Mouse (Mus musculus): ENCODE measurements around the gene Pcna.

Pcna gene

DNA sequence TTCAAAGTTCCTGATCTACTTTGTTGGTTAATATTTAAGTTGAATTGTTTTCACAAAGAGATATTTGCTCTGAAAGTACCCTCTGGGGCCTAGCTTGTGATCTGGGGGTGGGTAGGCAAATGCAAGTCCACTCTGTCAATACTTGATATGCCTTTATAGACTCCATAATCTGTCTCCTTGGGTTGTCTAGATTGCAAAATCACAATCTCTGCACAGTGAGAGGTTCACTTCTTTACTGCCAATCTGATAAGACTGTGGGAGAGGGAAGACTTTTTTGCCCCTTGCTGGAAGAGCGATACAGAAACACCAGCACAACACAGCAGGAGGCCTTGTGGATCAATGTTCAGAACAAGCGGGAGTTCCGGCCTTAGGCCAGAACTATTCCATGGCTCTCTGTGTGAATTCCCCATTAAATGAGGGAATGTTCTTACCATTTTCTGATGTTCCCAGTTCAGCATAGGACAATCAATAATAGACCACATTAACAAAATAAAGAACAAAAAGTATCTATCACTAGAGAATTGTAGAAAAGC lies 20.6 kb downstream of the Pcna start:
- DNase-seq, result no peak

DNA sequence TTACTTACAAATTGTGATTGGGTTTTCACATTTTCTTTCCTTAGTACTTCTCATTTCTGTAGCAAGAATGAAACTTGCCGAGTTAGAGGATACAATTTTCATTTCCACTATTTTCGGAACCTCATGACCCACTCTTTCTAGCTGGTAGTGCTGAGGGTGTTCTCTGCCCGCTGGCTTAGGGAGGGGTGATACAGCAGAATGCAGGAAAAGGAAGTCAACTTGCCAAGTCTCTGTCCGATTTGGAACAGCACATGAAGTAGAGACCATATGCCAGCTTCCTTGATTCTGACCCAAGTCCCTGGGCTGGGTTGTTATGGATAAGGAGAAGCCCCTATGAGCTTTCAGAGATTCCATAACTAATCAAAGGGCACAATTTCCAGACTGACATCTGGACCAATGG lies 28.8 kb downstream of the Pcna start:
- no peak for DNase-seq

GRCm38 (mm10) chr2:132221611-132222073 lies 31.5 kb downstream of the Pcna start:
- no peak for DNase-seq

DNA sequence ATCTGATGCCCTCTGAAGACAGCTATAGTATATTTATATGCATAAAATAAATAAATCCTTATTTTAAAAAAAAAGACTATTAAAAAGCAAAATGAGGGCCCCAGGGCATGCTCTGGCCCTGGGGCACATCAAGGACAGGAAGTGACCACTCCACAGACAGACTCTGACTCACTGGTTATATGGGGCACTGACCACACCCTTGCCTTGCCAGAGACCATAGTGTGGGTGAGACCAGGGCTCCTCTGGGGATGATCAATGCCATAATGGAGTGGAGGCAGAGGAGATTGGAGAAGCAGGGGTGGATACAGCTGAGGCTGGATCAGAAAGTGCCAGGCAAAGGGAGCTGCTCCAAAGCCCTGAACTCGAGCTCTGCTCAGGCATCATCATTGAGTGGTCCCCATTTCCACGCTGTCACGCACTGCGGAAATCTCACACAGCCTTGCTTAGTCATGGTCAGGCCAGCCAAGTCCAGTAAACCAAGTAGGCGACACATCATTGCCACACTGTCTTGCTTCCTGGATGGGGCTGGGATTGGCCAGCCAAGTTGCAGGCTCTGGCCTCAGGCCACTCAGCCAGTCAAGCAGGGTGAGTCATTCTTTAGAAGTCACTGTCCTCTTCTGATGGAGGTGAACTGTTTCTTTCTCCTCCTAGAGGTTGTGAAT lies 41.0 kb downstream of the Pcna start:
- DNase-seq, result no peak

DNA sequence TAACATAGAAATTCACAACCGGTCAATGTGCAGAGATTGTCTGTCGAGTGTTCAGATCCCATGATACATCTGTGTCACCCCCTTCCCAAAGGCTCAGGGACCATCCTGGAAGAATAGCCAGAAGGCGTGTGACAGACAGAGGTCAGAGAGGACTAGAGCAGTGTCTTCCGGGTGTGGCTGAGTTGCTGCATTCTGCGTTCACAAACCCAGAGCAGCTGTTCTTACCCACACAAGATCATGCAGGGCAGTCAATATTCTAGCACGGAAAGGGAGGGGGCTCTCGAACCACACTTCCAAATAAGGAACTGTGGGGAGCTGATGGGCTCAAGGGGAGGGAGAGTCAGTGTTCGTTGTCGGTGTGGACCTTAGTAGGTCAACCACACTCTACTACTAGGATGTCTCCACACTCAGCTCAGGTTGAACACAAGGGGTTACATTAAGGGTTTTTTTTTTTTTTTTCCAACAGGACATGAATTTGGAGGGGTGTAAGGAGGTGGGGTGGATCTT lies 42.3 kb downstream of the Pcna start:
- DNase-seq, result no peak

DNA sequence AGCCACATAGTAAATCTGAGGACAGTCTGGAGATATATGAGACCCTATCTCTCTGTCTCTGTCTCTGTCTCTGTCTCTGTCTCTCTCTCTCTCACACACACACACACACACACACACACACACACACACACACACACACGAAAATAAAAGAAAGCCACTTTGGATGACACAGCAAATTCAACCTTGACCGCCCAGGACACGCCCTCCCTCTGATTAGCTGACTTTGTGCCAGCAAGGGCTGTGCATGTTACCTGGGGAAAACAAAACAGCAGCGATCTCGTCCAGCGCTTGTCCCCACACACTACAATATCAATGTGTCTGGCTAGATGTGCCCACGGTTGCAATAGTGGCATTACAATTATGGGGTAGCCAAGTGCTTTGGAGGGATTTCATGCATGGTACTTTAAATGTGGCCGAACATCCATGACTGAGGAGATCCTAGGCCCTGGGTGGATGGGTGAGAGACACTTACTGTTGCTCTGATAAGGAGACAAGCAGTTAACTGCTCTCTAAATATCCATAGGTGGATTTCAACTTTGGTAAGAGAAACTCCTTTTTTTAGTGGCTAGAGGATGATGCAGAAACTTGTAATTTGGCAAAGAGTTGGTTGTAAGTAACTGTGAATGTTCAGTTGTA lies 44.8 kb downstream of the Pcna start:
- DNase-seq, result no peak

- DNase-seq, result no peak
Measured at GRCm38 (mm10) chr2:132206316-132206881, 46.7 kb downstream of the Pcna start.

DNA sequence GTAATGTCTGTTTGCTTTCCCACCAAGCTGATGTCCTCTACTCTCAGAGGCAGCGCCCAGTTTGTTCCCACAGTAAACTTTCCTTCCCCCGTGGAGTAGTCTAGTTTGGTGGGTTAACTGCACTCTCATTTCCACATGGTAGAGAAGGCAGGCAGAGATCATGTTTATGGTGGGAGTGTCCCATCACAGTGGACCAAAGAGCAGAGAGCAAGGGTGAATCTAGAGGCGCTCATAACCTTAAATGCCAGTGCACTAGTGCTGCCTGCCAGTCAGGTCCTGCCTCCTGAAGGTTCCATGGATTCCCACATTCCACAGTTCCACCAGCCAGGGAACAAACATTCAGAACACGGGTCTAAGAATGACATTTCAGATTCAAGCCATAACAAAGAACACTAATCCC lies 47.6 kb downstream of the Pcna start:
- no peak for DNase-seq

- DNase-seq, result no peak
Measured at GRCm38 (mm10) chr2:132203773-132204172, 49.3 kb downstream of the Pcna start.

GRCm38 (mm10) chr2:132203186-132203585 lies 49.9 kb downstream of the Pcna start:
- no peak for DNase-seq

All from embryo, embryonic 11 days (tissue).